Mouse (Mus musculus): ENCODE results near the gene Ehd4. TPM values are rescaled to one million over a fixed set of nuclear protein-coding genes. Genes with fewer than 3 reads are reported as not detected.

Gene Ehd4
- polyA plus RNA-seq, 1 experiment from 2014 or later, result 164 TPM

- Histone ChIP-seq H3K27me3 (replicated peaks) (peaks cover 28% of the 10 kb centered on the region), H3K9ac (no peak overlapping the region), H3K36me3 (no peaks in the 10 kb centered on the region), H3K27ac (replicated peaks) (no peak overlapping the region), H3K4me2 (no peak overlapping the region), H3K4me1 (peaks cover 25% of the 10 kb centered on the region), H3K4me3 (no peak overlapping the region), H3K9me3 (no peaks in the 10 kb centered on the region)
- 82% methylated on average over 4 of the region's 4 CpGs for WGBS
- no peak for ATAC-seq (ENCODE audit: extremely low read depth, insufficient number of reproducible peaks, low FRiP score, low TSS enrichment)
These were observed 95.6 kb downstream of the Ehd4 start for GRCm38 (mm10) chr2:120058818-120059217.

- Histone ChIP-seq H3K4me1 (peaks cover 25% of the 10 kb centered on the region), H3K9ac (no peak overlapping the region), H3K4me2 (no peak overlapping the region), H3K9me3 (no peaks in the 10 kb centered on the region), H3K27me3 (replicated peaks) (peaks cover 18% of the 10 kb centered on the region; the same call in 1 of the 2 replicates), H3K27ac (replicated peaks) (no peak overlapping the region), H3K36me3 (no peaks in the 10 kb centered on the region), H3K4me3 (no peak overlapping the region)
- ATAC-seq (ENCODE audit: extremely low read depth, insufficient number of reproducible peaks, low FRiP score, low TSS enrichment), result no peak
- 80% methylated on average over 10 of the region's 10 CpGs for WGBS
These were observed 98.5 kb downstream of the Ehd4 start for GRCm38 (mm10) chr2:120055923-120056322.

DNA sequence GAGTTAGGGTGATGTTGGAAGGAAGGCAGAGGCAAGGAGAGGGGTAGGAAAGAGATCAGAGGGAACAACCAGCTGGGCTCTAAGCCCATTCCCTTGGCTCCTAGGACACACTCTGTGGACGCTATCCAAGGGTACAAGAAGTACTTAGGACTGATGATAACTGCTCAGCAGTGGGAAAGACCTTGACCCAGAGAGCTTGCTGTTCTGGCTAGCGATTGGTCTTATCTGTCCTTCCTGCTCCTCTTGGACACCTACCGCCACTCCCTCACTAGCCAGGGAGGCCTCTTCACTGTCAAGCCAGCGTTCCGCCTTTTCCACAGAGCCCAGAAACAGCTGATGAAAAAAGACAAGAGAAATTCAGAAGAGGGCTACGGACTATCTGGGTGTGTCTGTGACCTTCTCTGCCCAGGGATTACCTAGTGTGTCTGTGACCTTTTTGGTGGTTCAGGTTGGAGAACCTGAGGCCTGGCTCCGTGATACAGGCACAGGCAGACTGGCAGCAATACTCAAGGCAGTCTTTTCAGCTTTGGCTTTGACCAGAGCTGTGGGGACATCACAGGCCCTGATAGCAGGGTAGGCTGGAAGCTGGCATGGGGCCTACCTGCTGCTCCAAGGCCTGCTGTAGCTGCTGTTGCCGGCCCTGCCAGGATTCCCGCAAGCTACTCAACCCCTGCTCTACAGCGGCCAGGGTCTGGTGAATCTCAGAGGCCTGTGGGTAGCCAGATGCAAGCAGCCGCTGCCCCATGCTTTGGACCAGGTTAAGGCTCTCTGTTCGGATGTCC, 99.4 kb downstream of the Ehd4 start:
- Histone ChIP-seq H3K27me3 (replicated peaks) (peaks cover 22% of the 10 kb centered on the region; the same call in 1 of the 2 replicates), H3K9me3 (no peaks in the 10 kb centered on the region), H3K4me2 (no peak overlapping the region), H3K36me3 (no peaks in the 10 kb centered on the region), H3K27ac (replicated peaks) (peak overlapping the region; percentile 37), H3K4me3 (no peak overlapping the region), H3K4me1 (peaks cover 25% of the 10 kb centered on the region), H3K9ac (no peak overlapping the region)
- ATAC-seq (ENCODE audit: extremely low read depth, insufficient number of reproducible peaks, low FRiP score, low TSS enrichment), result no peak
- 55% methylated on average over 12 of the region's 12 CpGs for WGBS

- H3K4me2 ChIP-seq, result no peak overlapping the region
- H3K36me3 ChIP-seq, result no peaks in the 10 kb centered on the region
- ATAC-seq (ENCODE audit: extremely low read depth, insufficient number of reproducible peaks, low FRiP score, low TSS enrichment), result no peak
- WGBS, result 59% methylated on average over 6 of the region's 6 CpGs
- H3K4me1 ChIP-seq, result peaks cover 21% of the 10 kb centered on the region
- H3K27ac ChIP-seq (replicated peaks), result no peak overlapping the region
- H3K9me3 ChIP-seq, result no peaks in the 10 kb centered on the region
- peaks cover 21% of the 10 kb centered on the region for H3K27me3 ChIP-seq (replicated peaks)
- no peak overlapping the region for H3K4me3 ChIP-seq
- peak overlapping the region; percentile 12; the same call in 1 of the 2 replicates for H3K9ac ChIP-seq
These were observed 103.0 kb downstream of the Ehd4 start for GRCm38 (mm10) chr2:120051405-120051804.

DNA sequence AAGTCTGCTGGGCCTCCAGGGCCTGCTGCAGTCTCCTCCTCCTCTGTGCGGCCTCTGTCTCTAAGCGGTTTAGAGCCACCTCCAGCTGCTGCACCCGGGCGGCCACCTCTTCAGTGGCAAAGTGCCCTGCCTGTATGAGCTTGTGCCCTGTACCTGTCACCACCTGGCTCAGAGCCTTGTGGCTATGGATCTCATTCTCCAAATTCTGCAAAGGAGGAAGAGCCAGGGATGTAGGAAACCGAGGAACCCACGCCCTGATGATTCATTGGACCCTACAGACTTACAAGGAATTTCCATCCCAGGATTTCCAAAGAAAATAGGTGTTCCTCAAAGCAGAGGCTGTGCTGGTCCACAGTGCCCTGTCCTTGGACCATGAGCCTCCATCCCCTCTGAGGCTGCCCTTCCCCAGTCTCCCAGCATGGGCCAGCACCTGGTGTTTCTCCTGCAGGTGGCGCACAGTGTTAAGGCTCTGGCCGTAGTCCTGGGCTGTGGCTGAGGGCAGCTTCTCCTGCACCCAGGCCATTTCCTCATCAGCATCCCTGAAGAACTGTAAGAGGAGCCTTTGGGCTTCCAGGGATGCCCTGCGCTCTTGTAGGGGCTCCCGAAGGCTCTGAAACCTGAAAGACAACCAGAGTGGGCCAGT, 104.7 kb downstream of the Ehd4 start:
- no peak overlapping the region for H3K4me3 ChIP-seq
- no peaks in the 10 kb centered on the region for H3K36me3 ChIP-seq
- H3K4me2 ChIP-seq, result no peak overlapping the region
- no peaks in the 10 kb centered on the region for H3K9me3 ChIP-seq
- WGBS, result 51% methylated on average over 10 of the region's 10 CpGs
- H3K4me1 ChIP-seq, result peaks cover 6% of the 10 kb centered on the region
- ATAC-seq (ENCODE audit: extremely low read depth, insufficient number of reproducible peaks, low FRiP score, low TSS enrichment), result no peak
- H3K27me3 ChIP-seq (replicated peaks), result peaks cover 23% of the 10 kb centered on the region
- H3K27ac ChIP-seq (replicated peaks), result no peak overlapping the region
- no peak overlapping the region for H3K9ac ChIP-seq

- Histone ChIP-seq H3K27me3 (replicated peaks) (peaks cover 23% of the 10 kb centered on the region), H3K36me3 (no peaks in the 10 kb centered on the region), H3K4me1 (peaks cover 13% of the 10 kb centered on the region), H3K27ac (replicated peaks) (no peak overlapping the region), H3K4me2 (no peak overlapping the region), H3K9ac (no peak overlapping the region), H3K4me3 (no peak overlapping the region), H3K9me3 (no peaks in the 10 kb centered on the region)
- ATAC-seq (ENCODE audit: extremely low read depth, insufficient number of reproducible peaks, low FRiP score, low TSS enrichment), result no peak
- WGBS, result 62% methylated on average over 9 of the region's 9 CpGs
These were observed 106.2 kb downstream of the Ehd4 start for GRCm38 (mm10) chr2:120048173-120048572.

DNA sequence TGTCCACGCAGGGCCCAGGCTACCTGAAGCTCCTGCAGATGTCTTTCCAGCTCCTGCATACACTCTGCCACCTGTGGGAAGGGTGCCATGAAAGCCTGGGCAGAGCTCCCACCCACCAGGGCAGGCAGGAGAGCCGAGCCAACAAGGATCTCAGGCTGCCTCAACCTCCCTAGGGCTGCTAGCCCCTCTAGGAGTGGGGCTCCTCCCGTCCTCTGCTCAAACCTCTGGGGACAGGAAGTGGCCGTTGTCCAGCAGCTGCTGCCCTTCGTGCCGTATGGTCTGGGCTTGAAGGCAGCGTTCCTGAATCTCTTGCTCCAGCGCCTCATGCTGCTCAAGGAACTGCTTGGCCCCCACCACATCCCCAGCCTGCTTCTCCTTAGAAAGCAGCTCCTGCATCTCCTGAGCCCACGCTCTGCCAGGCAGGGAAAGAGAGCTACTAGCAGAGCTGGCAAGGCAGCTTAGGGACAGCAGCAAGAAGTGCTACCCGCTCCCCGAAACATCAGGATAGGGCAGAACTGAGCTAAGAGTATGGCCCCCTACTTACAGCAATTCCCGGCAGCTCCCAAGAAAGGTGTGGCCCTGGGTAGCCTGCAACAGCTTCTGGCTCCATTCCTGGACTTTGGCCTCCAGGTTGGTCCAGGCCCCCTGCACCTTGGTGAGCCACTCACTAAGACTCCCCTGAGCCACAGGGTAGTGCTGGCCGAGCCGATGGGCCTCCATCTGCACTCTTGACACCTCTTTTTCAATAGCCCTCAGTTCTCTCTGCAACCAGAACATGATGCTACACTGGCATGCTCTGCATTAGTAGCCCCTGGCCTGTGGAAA, 107.7 kb downstream of the Ehd4 start:
- Histone ChIP-seq H3K4me3 (no peak overlapping the region), H3K4me2 (no peak overlapping the region), H3K27ac (replicated peaks) (no peak overlapping the region), H3K27me3 (replicated peaks) (peaks cover 23% of the 10 kb centered on the region), H3K4me1 (peaks cover 13% of the 10 kb centered on the region), H3K9me3 (no peaks in the 10 kb centered on the region), H3K36me3 (peaks cover 11% of the 10 kb centered on the region), H3K9ac (no peak overlapping the region)
- 57% methylated on average over 14 of the region's 14 CpGs for WGBS
- no peak for ATAC-seq (ENCODE audit: extremely low read depth, insufficient number of reproducible peaks, low FRiP score, low TSS enrichment)

- H3K27me3 ChIP-seq (replicated peaks), result peaks cover 19% of the 10 kb centered on the region; the same call in 1 of the 2 replicates
- H3K4me3 ChIP-seq, result no peak overlapping the region
- H3K4me2 ChIP-seq, result no peak overlapping the region
- no peak overlapping the region for H3K9ac ChIP-seq
- WGBS, result 65% methylated on average over 3 of the region's 3 CpGs
- peaks cover 31% of the 10 kb centered on the region for H3K36me3 ChIP-seq
- no peak for ATAC-seq (ENCODE audit: extremely low read depth, insufficient number of reproducible peaks, low FRiP score, low TSS enrichment)
- H3K4me1 ChIP-seq, result peaks cover 13% of the 10 kb centered on the region
- no peak overlapping the region for H3K27ac ChIP-seq (replicated peaks)
- H3K9me3 ChIP-seq, result no peaks in the 10 kb centered on the region
These were observed 109.7 kb downstream of the Ehd4 start for GRCm38 (mm10) chr2:120044676-120045075.

DNA sequence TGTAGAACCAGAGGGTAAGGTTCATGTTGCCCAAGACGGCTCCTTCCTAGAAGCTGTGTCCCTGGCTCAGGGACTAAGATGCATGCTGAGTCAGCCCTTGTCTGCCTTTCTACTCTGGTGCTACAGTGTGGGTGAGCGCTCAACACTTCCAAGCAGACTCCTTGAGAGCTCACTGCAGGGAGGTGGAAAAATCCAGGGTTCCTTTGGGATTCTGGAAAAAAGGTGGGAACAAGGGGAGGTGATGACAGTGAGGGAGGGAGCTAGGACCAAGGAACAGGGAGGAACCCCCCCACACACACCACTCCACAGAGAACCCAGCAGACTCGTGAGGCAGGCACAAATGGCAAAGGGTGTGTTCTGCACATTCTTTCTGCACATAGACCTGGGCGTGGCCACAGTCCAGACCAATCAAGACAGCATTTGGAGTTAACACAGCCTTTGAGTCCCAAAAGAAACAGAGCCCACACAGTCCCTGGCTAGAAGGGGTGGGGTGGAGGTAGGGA, 110.3 kb downstream of the Ehd4 start:
- no peak for ATAC-seq (ENCODE audit: extremely low read depth, insufficient number of reproducible peaks, low FRiP score, low TSS enrichment)
- Histone ChIP-seq H3K9ac (peak overlapping the region; percentile 40; the same call in 1 of the 2 replicates), H3K36me3 (peaks cover 36% of the 10 kb centered on the region), H3K4me1 (peaks cover 13% of the 10 kb centered on the region), H3K9me3 (no peaks in the 10 kb centered on the region), H3K27ac (replicated peaks) (no peak overlapping the region), H3K27me3 (replicated peaks) (peaks cover 13% of the 10 kb centered on the region; the same call in 1 of the 2 replicates), H3K4me3 (no peak overlapping the region), H3K4me2 (no peak overlapping the region)
- WGBS, result 51% methylated on average over 4 of the region's 4 CpGs

DNA sequence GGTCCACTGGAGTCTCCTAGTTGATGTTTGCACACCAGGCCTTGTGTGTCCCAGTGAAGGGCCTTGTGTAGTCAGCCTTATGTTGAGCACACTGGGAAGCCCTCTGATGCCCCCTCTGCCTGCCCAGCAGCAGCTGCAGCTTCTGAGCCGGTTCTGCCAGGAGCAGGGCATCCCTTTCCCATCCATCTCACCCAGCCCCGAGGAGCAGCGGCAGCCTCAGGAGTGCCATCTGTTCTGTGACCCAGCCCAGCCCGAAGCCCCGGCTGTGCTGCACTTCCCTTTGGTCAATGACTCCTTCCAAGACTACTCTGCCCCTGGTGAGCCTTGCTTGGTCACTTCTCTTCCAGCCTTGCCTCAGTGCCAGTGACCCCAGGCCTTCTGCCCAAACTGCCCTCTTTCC, 113.4 kb downstream of the Ehd4 start:
- no peaks in the 10 kb centered on the region; the same call in 1 of the 2 replicates for H3K27me3 ChIP-seq (replicated peaks)
- no peak overlapping the region for H3K4me2 ChIP-seq
- H3K27ac ChIP-seq (replicated peaks), result no peak overlapping the region
- 85% methylated on average over 5 of the region's 5 CpGs for WGBS
- no peak overlapping the region for H3K4me3 ChIP-seq
- ATAC-seq (ENCODE audit: extremely low read depth, insufficient number of reproducible peaks, low FRiP score, low TSS enrichment), result no peak
- H3K9me3 ChIP-seq, result no peaks in the 10 kb centered on the region
- H3K36me3 ChIP-seq, result peaks cover 68% of the 10 kb centered on the region
- peaks cover 13% of the 10 kb centered on the region for H3K4me1 ChIP-seq
- no peak overlapping the region for H3K9ac ChIP-seq

Data from heart, embryonic 13.5 days (tissue).